17 mouse cellular contexts compared by ENCODE assay signal in the genomic region with DNA sequence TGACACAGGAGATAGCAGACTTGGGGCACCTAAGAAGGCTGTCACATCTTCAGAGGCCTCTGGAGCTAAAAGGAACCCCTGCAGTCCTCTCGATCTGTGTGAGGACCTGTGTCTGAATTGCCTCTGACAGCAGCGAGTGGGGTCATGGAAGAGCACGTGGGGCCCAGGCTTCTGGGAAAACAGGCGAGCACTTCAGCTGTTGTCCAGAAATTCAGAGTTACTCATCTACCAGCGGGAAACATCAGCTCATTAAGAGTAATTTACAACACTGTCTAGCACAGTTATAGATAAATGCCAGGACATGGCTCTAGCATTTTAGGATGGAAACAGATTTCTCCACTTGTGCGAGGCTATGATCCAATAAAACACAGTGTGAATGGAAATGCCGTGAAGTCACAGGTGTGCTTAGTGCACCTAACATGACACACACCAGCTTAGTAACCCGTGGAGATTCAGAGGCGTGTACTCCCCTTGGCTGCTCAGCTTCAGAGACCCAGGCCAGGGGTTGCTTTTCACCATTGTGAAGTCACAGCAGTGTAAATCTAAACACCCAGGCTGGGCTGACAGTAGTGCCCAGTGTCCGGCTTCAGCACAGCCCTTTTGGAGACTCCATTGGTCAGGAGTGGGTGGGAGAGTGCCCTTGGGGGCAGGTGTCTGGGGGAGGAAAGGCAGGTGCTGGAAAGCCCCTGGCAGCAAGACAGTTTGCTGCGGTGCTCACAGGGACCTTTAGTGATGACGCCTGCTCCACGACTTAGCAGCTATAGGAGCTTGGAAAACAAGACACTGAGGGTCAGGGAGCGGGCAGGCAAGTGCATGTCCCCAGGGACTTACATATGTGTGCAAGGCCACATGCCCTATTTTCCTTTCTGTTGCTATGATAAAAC. TPM values are rescaled to one million over a fixed set of nuclear protein-coding genes. Genes with fewer than 3 reads are reported as not detected.
DNase-seq lines count a peak whose midpoint lies in the region; ATAC-seq and TF ChIP-seq lines count a peak whose summit lies in the region.
"Had no signal": no experiment of that assay in that cellular context is flagged by ENCODE, and none has a peak within 500 bp of the region (broad histone marks: within the 10 kb centered on the region; RNA-seq: fewer than 3 reads in every experiment).

No protein-coding gene starts in this region.

- H3K4me2 ChIP-seq in heart, embryonic 16.5 days (ENCODE audit: low read depth, low read length), result no peak overlapping the region
- no peak overlapping the region for H3K4me2 ChIP-seq in heart, embryonic 11.5 days
- H3K4me2 ChIP-seq in neural tube, embryonic 15.5 days, result no peak overlapping the region
- H3K4me2 ChIP-seq in liver, embryonic 11.5 days, result no peak overlapping the region
- H3K4me2 ChIP-seq: liver, embryonic 13.5 days had no signal

- 0 out of 2 replicates have a peak, but pooled peaks have one; percentile 18 for ATAC-seq in heart, embryonic 16.5 days (replicated peaks; ENCODE audit: extremely low read depth, insufficient read depth, low FRiP score)
- ATAC-seq in heart, embryonic 11.5 days (replicated peaks; ENCODE audit: insufficient number of reproducible peaks, low FRiP score, low TSS enrichment), result no peak
- ATAC-seq in neural tube, embryonic 15.5 days (ENCODE audit: low FRiP score), result peak; percentile 38; the same call in 1 of the 2 replicates
- ATAC-seq in liver, embryonic 11.5 days (replicated peaks; ENCODE audit: low FRiP score), result no peak
- ATAC-seq: inflammation-experienced regulatory T-cells, adult 6 months; midbrain, embryonic 16.5 days had no signal

- no peaks in the 10 kb centered on the region for H3K27me3 ChIP-seq in heart, embryonic 16.5 days (ENCODE audit: control insufficient read depth, insufficient read depth, low read length)
- H3K27me3 ChIP-seq in heart, embryonic 11.5 days (ENCODE audit: control insufficient read depth, insufficient read depth, low read length), result no peaks in the 10 kb centered on the region
- no peaks in the 10 kb centered on the region; the same call in 1 of the 2 replicates for H3K27me3 ChIP-seq in neural tube, embryonic 15.5 days (replicated peaks)
- no peaks in the 10 kb centered on the region; the same call in 1 of the 2 replicates for H3K27me3 ChIP-seq in cerebellum, adult 2 months (ENCODE audit: control insufficient read depth, insufficient read depth, low read length)
- H3K27me3 ChIP-seq in liver, embryonic 11.5 days (replicated peaks; ENCODE audit: control insufficient read depth, insufficient read depth, low read length), result no peaks in the 10 kb centered on the region; the same call in 1 of the 2 replicates
- H3K27me3 ChIP-seq: liver, embryonic 13.5 days; neural tube, embryonic 12.5 days had no signal

- no peak overlapping the region for H3K27ac ChIP-seq in heart, embryonic 16.5 days (ENCODE audit: low read length)
- no peak overlapping the region for H3K27ac ChIP-seq in heart, embryonic 11.5 days (ENCODE audit: low read depth, low read length)
- no peak overlapping the region for H3K27ac ChIP-seq in neural tube, embryonic 15.5 days (replicated peaks)
- H3K27ac ChIP-seq in cerebellum, adult 2 months (ENCODE audit: insufficient read depth, low read length), result no peak overlapping the region
- no peak overlapping the region for H3K27ac ChIP-seq in liver, embryonic 11.5 days (ENCODE audit: low read depth, low read length)
- H3K27ac ChIP-seq: liver, embryonic 13.5 days; neural tube, embryonic 12.5 days had no signal

- DNase-seq in neural tube, embryonic 10.5 days (ENCODE audit: extremely low spot score, low spot score), result no peak
- peak; percentile 27 for DNase-seq in kidney, postnatal 10 days
- no peak for DNase-seq in cerebellum, adult 2 months
- no peak for DNase-seq in liver, embryonic 11.5 days (ENCODE audit: low spot score)
- DNase-seq: left cerebral cortex, postnatal 4 days; liver, embryonic 13.5 days had no signal

- no peak overlapping the region for H3K4me3 ChIP-seq in heart, embryonic 16.5 days (ENCODE audit: low read length)
- H3K4me3 ChIP-seq in heart, embryonic 11.5 days (ENCODE audit: low read depth, low read length), result no peak overlapping the region
- H3K4me3 ChIP-seq in neural tube, embryonic 15.5 days (replicated peaks), result no peak overlapping the region
- no peak overlapping the region for H3K4me3 ChIP-seq in cerebellum, adult 2 months (replicated peaks; ENCODE audit: insufficient read depth, low read depth, low read length)
- no peak overlapping the region for H3K4me3 ChIP-seq in liver, embryonic 11.5 days (ENCODE audit: low read depth, low read length)
- H3K4me3 ChIP-seq: liver, embryonic 13.5 days; neural tube, embryonic 12.5 days had no signal

- WGBS in heart, embryonic 16.5 days, result 55% methylated on average over 14 of the region's 14 CpGs
- WGBS in heart, embryonic 11.5 days (ENCODE audit: insufficient replicate concordance), result 58% methylated on average over 14 of the region's 14 CpGs
- 47% methylated on average over 14 of the region's 14 CpGs for WGBS in neural tube, embryonic 15.5 days
- 67% methylated on average over 14 of the region's 14 CpGs for whole genome bisulfite sequencing in cerebellum, adult 2 months
- 63% methylated on average over 14 of the region's 14 CpGs for WGBS in liver, embryonic 11.5 days

- H3K9ac ChIP-seq in heart, embryonic 16.5 days (ENCODE audit: low read length), result no peak overlapping the region
- no peak overlapping the region for H3K9ac ChIP-seq in heart, embryonic 11.5 days (ENCODE audit: low read depth, low read length)
- no peak overlapping the region for H3K9ac ChIP-seq in neural tube, embryonic 15.5 days (replicated peaks)
- no peak overlapping the region for H3K9ac ChIP-seq in liver, embryonic 11.5 days (ENCODE audit: low read depth, low read length)
- H3K9ac ChIP-seq: liver, embryonic 13.5 days; neural tube, embryonic 12.5 days had no signal

- H3K36me3 ChIP-seq in heart, embryonic 16.5 days (ENCODE audit: control insufficient read depth, insufficient read depth), result no peaks in the 10 kb centered on the region
- H3K36me3 ChIP-seq in heart, embryonic 11.5 days (ENCODE audit: control insufficient read depth, insufficient read depth, low read length), result no peaks in the 10 kb centered on the region
- H3K36me3 ChIP-seq in neural tube, embryonic 15.5 days, result no peaks in the 10 kb centered on the region
- no peaks in the 10 kb centered on the region for H3K36me3 ChIP-seq in liver, embryonic 11.5 days (ENCODE audit: control insufficient read depth, insufficient read depth, low read length)
- H3K36me3 ChIP-seq: G1E; liver, embryonic 13.5 days; neural tube, embryonic 12.5 days had no signal

- TF ChIP-seq POLR2A in cerebellum, adult 2 months (IDR thresholded peaks at IDR 0.05; ENCODE audit: borderline replicate concordance, insufficient read depth, low read length), result no peak

- H3K9me3 ChIP-seq in heart, embryonic 16.5 days (replicated peaks; ENCODE audit: control insufficient read depth, low read length), result no peaks in the 10 kb centered on the region
- no peaks in the 10 kb centered on the region for H3K9me3 ChIP-seq in heart, embryonic 11.5 days (replicated peaks; ENCODE audit: control insufficient read depth, low read length)
- no peaks in the 10 kb centered on the region for H3K9me3 ChIP-seq in neural tube, embryonic 15.5 days (replicated peaks)
- no peaks in the 10 kb centered on the region for H3K9me3 ChIP-seq in liver, embryonic 11.5 days (ENCODE audit: control insufficient read depth, low read length)
- H3K9me3 ChIP-seq: liver, embryonic 13.5 days; neural tube, embryonic 12.5 days had no signal

- no peak for TF ChIP-seq CTCF in cerebellum, adult 2 months (IDR thresholded peaks at IDR 0.05; ENCODE audit: borderline replicate concordance, insufficient read depth, low read depth, low read length)

- peaks cover 12% of the 10 kb centered on the region for H3K4me1 ChIP-seq in heart, embryonic 16.5 days (ENCODE audit: control insufficient read depth, insufficient read depth, low read length)
- peaks cover 25% of the 10 kb centered on the region for H3K4me1 ChIP-seq in heart, embryonic 11.5 days (ENCODE audit: control insufficient read depth, insufficient read depth, low read length)
- H3K4me1 ChIP-seq in neural tube, embryonic 15.5 days, result peaks cover 23% of the 10 kb centered on the region
- no peaks in the 10 kb centered on the region for H3K4me1 ChIP-seq in cerebellum, adult 2 months (ENCODE audit: control insufficient read depth, insufficient read depth, low read length)
- H3K4me1 ChIP-seq in liver, embryonic 11.5 days (replicated peaks; ENCODE audit: control insufficient read depth, insufficient read depth, low read length), result peaks cover 18% of the 10 kb centered on the region

RNA-seq across cellular contexts. Expression of gene Fam170b, which starts 9.3 kb away (rescaled TPM):
- not detected in 2 replicates for polyA plus RNA-seq in heart, embryonic 16.5 days (2015; fragmentation: Nextera tagmentation; extraction: Ambion mirVana)
- not detected in 2 replicates for polyA plus RNA-seq in heart, embryonic 11.5 days (2014; fragmentation: Nextera tagmentation; extraction: Ambion mirVana)
- 0.06 TPM in 1 of 2 replicates, not detected in the other for polyA plus RNA-seq in neural tube, embryonic 15.5 days (2015; fragmentation: Nextera tagmentation; extraction: Ambion mirVana)
- polyA plus RNA-seq in cerebellum, adult 2 months (2012; rRNA removed), result not detected in 2 replicates
- not detected in 2 replicates for polyA plus RNA-seq in liver, embryonic 11.5 days (2014; fragmentation: Nextera tagmentation; extraction: Ambion mirVana)
- polyA plus RNA-seq: C2C12; frontal cortex, adult 2 months; G1E; inflammation-experienced regulatory T-cells, adult 6 months; liver, embryonic 13.5 days; neural tube, embryonic 12.5 days; spleen, adult 2 months; urinary bladder, adult 2 months had no signal

RNA-seq across cellular contexts. Expression of gene Vstm4, which starts 32.0 kb away (rescaled TPM):
- polyA plus RNA-seq in heart, embryonic 16.5 days (2015; fragmentation: Nextera tagmentation; extraction: Ambion mirVana), result 24.1 and 24.2 TPM in 2 replicates
- polyA plus RNA-seq in heart, embryonic 11.5 days (2014; fragmentation: Nextera tagmentation; extraction: Ambion mirVana), result 9.7 and 12.5 TPM in 2 replicates
- polyA plus RNA-seq in neural tube, embryonic 15.5 days (2015; fragmentation: Nextera tagmentation; extraction: Ambion mirVana), result 12.3 and 14.1 TPM in 2 replicates
- 5.5 and 7.1 TPM in 2 replicates for polyA plus RNA-seq in cerebellum, adult 2 months (2012; rRNA removed)
- polyA plus RNA-seq in liver, embryonic 11.5 days (2014; fragmentation: Nextera tagmentation; extraction: Ambion mirVana), result 4.8 and 5.5 TPM in 2 replicates
- polyA plus RNA-seq: C2C12; G1E; inflammation-experienced regulatory T-cells, adult 6 months had no signal

RNA-seq across cellular contexts. Expression of gene Tmem273, which starts 38.7 kb away (rescaled TPM):
- polyA plus RNA-seq in heart, embryonic 16.5 days (2015; fragmentation: Nextera tagmentation; extraction: Ambion mirVana), result 0.65 and 0.68 TPM in 2 replicates
- 0.44 and 0.63 TPM in 2 replicates for polyA plus RNA-seq in heart, embryonic 11.5 days (2014; fragmentation: Nextera tagmentation; extraction: Ambion mirVana)
- polyA plus RNA-seq in neural tube, embryonic 15.5 days (2015; fragmentation: Nextera tagmentation; extraction: Ambion mirVana), result 0.40 and 0.59 TPM in 2 replicates
- 0.54 and 0.59 TPM in 2 replicates for polyA plus RNA-seq in cerebellum, adult 2 months (2012; rRNA removed)
- polyA plus RNA-seq in liver, embryonic 11.5 days (2014; fragmentation: Nextera tagmentation; extraction: Ambion mirVana), result 1.7 and 1.8 TPM in 2 replicates
- polyA plus RNA-seq: G1E had no signal

Comparison
In these comparisons a context has a peak if more than half of its experiments do, and no peak if none do; other contexts are left out.
1. ATAC-seq: peak in heart, embryonic 16.5 days (single experiment) and neural tube, embryonic 15.5 days (single experiment); none in heart, embryonic 11.5 days (single experiment) and liver, embryonic 11.5 days (single experiment).